Mouse (Mus musculus) adrenal gland, adult 8-10 months (tissue): ENCODE measurements at regions not wholly inside any gene's neighbourhood (a gene's known extent, or its start where the extent isn't known, plus 50 kb on each side); places are given as distances from the start of the nearest gene placed in this dataset.

Experiments
- DNase-seq: peaks from one replicate; pipeline ENCODE4 v3.0.0; 2022

- DNase-seq: no peak
Measured at GRCm38 (mm10) chr13:25547150-25548145, 277.1 kb upstream of the Nrsn1 start.

GRCm38 (mm10) chr13:25524094-25524493 lies 253.8 kb upstream of the Nrsn1 start:
- DNase-seq: no peak

- no peak for DNase-seq
Measured at GRCm38 (mm10) chr13:25507355-25507754, 237.1 kb upstream of the Nrsn1 start.

- DNase-seq: no peak
Measured at GRCm38 (mm10) chr13:25494492-25495034, 224.3 kb upstream of the Nrsn1 start.

- DNase-seq: no peak
Measured at GRCm38 (mm10) chr13:25490036-25490435, 219.7 kb upstream of the Nrsn1 start.

GRCm38 (mm10) chr13:25483309-25483708 lies 213.0 kb upstream of the Nrsn1 start:
- no peak for DNase-seq

GRCm38 (mm10) chr13:25451917-25452316 lies 181.6 kb upstream of the Nrsn1 start:
- no peak for DNase-seq

GRCm38 (mm10) chr13:25451357-25451861 lies 181.1 kb upstream of the Nrsn1 start:
- no peak for DNase-seq

GRCm38 (mm10) chr13:25429701-25430418 lies 159.6 kb upstream of the Nrsn1 start:
- DNase-seq: no peak

- DNase-seq: no peak
Measured at GRCm38 (mm10) chr13:25403182-25403795, 133.0 kb upstream of the Nrsn1 start.

GRCm38 (mm10) chr13:25402691-25403090 lies 132.4 kb upstream of the Nrsn1 start:
- DNase-seq: no peak

GRCm38 (mm10) chr13:25401936-25402504 lies 131.7 kb upstream of the Nrsn1 start:
- no peak for DNase-seq

- no peak for DNase-seq
Measured at GRCm38 (mm10) chr13:25392770-25393290, 122.5 kb upstream of the Nrsn1 start.

GRCm38 (mm10) chr13:25362627-25362967 lies 92.3 kb upstream of the Nrsn1 start:
- DNase-seq: no peak

- DNase-seq: no peak
Measured at GRCm38 (mm10) chr13:25361850-25362626, 91.7 kb upstream of the Nrsn1 start.

- peak; percentile 3 for DNase-seq
Measured at GRCm38 (mm10) chr13:25347558-25347957, 77.3 kb upstream of the Nrsn1 start.

- DNase-seq: no peak
Measured at GRCm38 (mm10) chr13:25343309-25343708, 73.0 kb upstream of the Nrsn1 start.

GRCm38 (mm10) chr13:25341826-25342225 lies 71.5 kb upstream of the Nrsn1 start:
- DNase-seq: peak; percentile 49

GRCm38 (mm10) chr13:25333803-25334202 lies 63.5 kb upstream of the Nrsn1 start:
- DNase-seq: no peak
